Mouse (Mus musculus) MEL (cell line): Measurements from ENCODE around the gene Bmf. TPM values are rescaled to one million over a fixed set of nuclear protein-coding genes. Genes with fewer than 3 reads are reported as not detected.
A peak's percentile ranks its signal among the peaks of the same experiment; 100 is the strongest.

Source experiments
- DNase-seq: peaks from one replicate; pipeline ENCODE4 v3.0.0; 2011; ENCODE audit warnings: low read depth, low spot score
- H3K27ac ChIP-seq: 2 replicates; pipeline ENCODE4 v1.5.1; 2012; ENCODE audit warnings: low read depth, mild to moderate bottlenecking, control low read depth, low read length, moderate library complexity; ENCODE audit not compliant: control insufficient read depth
- H3K27me3 ChIP-seq, 2 experiments: fragments of 150-350 bp in 1 of 2; sonication (generic) in 1 of 2; 2 replicates each; pipeline ENCODE4 v1.6.1; 2012; ENCODE audit warnings: low read length in 2 of 2, mild to moderate bottlenecking in 2 of 2, improper control_type of control experiment in 1 of 2, moderate library complexity in 1 of 2; ENCODE audit not compliant: insufficient read depth in 2 of 2, control insufficient read depth in 1 of 2
- H3K36me3 ChIP-seq, 2 experiments: 2 replicates each; pipeline ENCODE4 v1.6.1; 2012 to 2014; ENCODE audit warnings: low read length in 2 of 2, improper control_type of control experiment in 1 of 2, inconsistent platforms in 1 of 2, mild to moderate bottlenecking in 1 of 2; ENCODE audit not compliant: insufficient read depth in 2 of 2, control insufficient read depth in 1 of 2
- H3K4me1 ChIP-seq, 2 experiments: fragments of 150-350 bp in 1 of 2; sonication (generic) in 1 of 2; 2 replicates each; pipeline ENCODE4 v1.6.1; 2012; ENCODE audit warnings: low read length in 2 of 2, improper control_type of control experiment in 1 of 2, mild to moderate bottlenecking in 1 of 2; ENCODE audit not compliant: insufficient read depth in 2 of 2, control insufficient read depth in 1 of 2
- H3K4me3 ChIP-seq, 2 experiments: fragments of 150-350 bp in 1 of 2; sonication (generic) in 1 of 2; 2 replicates each; pipeline ENCODE4 v1.5.1; 2012; ENCODE audit warnings: low read depth in 2 of 2, low read length in 2 of 2, mild to moderate bottlenecking in 2 of 2, moderate library complexity in 2 of 2, control low read depth in 1 of 2, improper control_type of control experiment in 1 of 2; ENCODE audit not compliant: control insufficient read depth in 1 of 2, insufficient read depth in 1 of 2
- H3K79me2 ChIP-seq: 2 replicates; pipeline ENCODE4 v1.6.1; 2012; ENCODE audit warnings: mild to moderate bottlenecking, low read length, moderate library complexity; ENCODE audit not compliant: control insufficient read depth, poor library complexity, insufficient read depth
- H3K9ac ChIP-seq: 2 replicates; pipeline ENCODE4 v1.6.1; 2012; ENCODE audit warnings: low read depth, mild to moderate bottlenecking, control low read depth, low read length, moderate library complexity; ENCODE audit not compliant: control insufficient read depth, poor library complexity, severe bottlenecking
- H3K9me3 ChIP-seq: fragments of 150-350 bp; sonication (generic); replicated peaks from 2 replicates; pipeline ENCODE4 v1.6.1; 2012; ENCODE audit warnings: mild to moderate bottlenecking, low read length, improper control_type of control experiment, moderate library complexity; ENCODE audit not compliant: insufficient read depth
- CTCF ChIP-seq, 3 experiments: IDR thresholded peaks in 2 of 3; conservative IDR thresholded peaks in 1 of 3; 2 replicates each; pipeline ENCODE4 v1.5.1; 2011 to 2012; ENCODE audit warnings: low read length in 3 of 3, low read depth in 2 of 3, mild to moderate bottlenecking in 2 of 3, improper control_type of control experiment in 1 of 3, inconsistent platforms in 1 of 3, mixed read lengths in 1 of 3, moderate library complexity in 1 of 3; ENCODE audit not compliant: control insufficient read depth in 1 of 3, insufficient read depth in 1 of 3, poor library complexity in 1 of 3, severe bottlenecking in 1 of 3
- ELF1 ChIP-seq: IDR thresholded peaks from 2 replicates; pipeline ENCODE4 v1.6.1; 2014; ENCODE audit warnings: low read depth, mild to moderate bottlenecking, inconsistent platforms, low read length, improper control_type of control experiment, moderate library complexity
- EP300 ChIP-seq, 2 experiments: IDR thresholded peaks; 2 replicates each; pipeline ENCODE4 v1.6.1; 2011; ENCODE audit warnings: improper control_type of control experiment in 2 of 2, low read length in 2 of 2, low read depth in 1 of 2, mild to moderate bottlenecking in 1 of 2
- ETS1 ChIP-seq: IDR thresholded peaks from 2 replicates; pipeline ENCODE4 v1.6.1; 2012; ENCODE audit warnings: low read depth, mild to moderate bottlenecking, inconsistent platforms, low read length, improper control_type of control experiment, moderate library complexity
- GATA1 ChIP-seq: IDR thresholded peaks from 2 replicates; pipeline ENCODE4 v1.6.1; 2011; ENCODE audit warnings: low read depth, low read length, improper control_type of control experiment
- HCFC1 ChIP-seq: IDR thresholded peaks from 2 replicates; pipeline ENCODE4 v1.6.1; 2012; ENCODE audit warnings: low read depth, mild to moderate bottlenecking, inconsistent platforms, low read length, improper control_type of control experiment, moderate library complexity
- JUND ChIP-seq: IDR thresholded peaks from 2 replicates; pipeline ENCODE4 v1.6.1; 2011; ENCODE audit warnings: low read depth, mild to moderate bottlenecking, improper control_type of control experiment, low read length
- MAFK ChIP-seq: IDR thresholded peaks from 2 replicates; pipeline ENCODE4 v1.6.1; 2011; ENCODE audit warnings: low read depth, mild to moderate bottlenecking, low read length, improper control_type of control experiment, borderline replicate concordance
- MAX ChIP-seq: IDR thresholded peaks from 2 replicates; pipeline ENCODE4 v1.6.1; 2011; ENCODE audit warnings: low read length, improper control_type of control experiment
- MAZ ChIP-seq: IDR thresholded peaks from 2 replicates; pipeline ENCODE4 v1.6.1; 2012; ENCODE audit warnings: low read depth, mild to moderate bottlenecking, inconsistent platforms, low read length, improper control_type of control experiment
- MEF2A ChIP-seq: IDR thresholded peaks from 2 replicates; pipeline ENCODE4 v1.6.1; 2014; ENCODE audit warnings: low read depth, mild to moderate bottlenecking, inconsistent platforms, low read length, improper control_type of control experiment; ENCODE audit not compliant: poor library complexity, insufficient replicate concordance, severe bottlenecking; ENCODE audit errors: extremely low read depth
- MXI1 ChIP-seq: IDR thresholded peaks from 2 replicates; pipeline ENCODE4 v1.6.1; 2011; ENCODE audit warnings: mild to moderate bottlenecking, low read depth, low read length, improper control_type of control experiment
- POLR2AphosphoS2 ChIP-seq: IDR thresholded peaks from 2 replicates; pipeline ENCODE4 v1.6.1; 2011; ENCODE audit warnings: low read length, improper control_type of control experiment
- POLR2AphosphoS5 ChIP-seq: IDR thresholded peaks from 2 replicates; pipeline ENCODE4 v1.6.1; 2012; ENCODE audit warnings: low read depth, borderline replicate concordance, mild to moderate bottlenecking, inconsistent platforms, low read length, moderate library complexity, mixed read lengths
- RAD21 ChIP-seq: IDR thresholded peaks from 2 replicates; pipeline ENCODE4 v1.6.1; 2011; ENCODE audit warnings: mild to moderate bottlenecking, low read depth, low read length, improper control_type of control experiment
- RCOR1 ChIP-seq: IDR thresholded peaks from 2 replicates; pipeline ENCODE4 v1.6.1; 2012; ENCODE audit warnings: low read depth, mild to moderate bottlenecking, inconsistent platforms, low read length, improper control_type of control experiment
- SIN3A ChIP-seq: IDR thresholded peaks from 2 replicates; pipeline ENCODE4 v1.6.1; 2012; ENCODE audit warnings: low read length, improper control_type of control experiment, inconsistent platforms
- SMC3 ChIP-seq: IDR thresholded peaks from 2 replicates; pipeline ENCODE4 v1.6.1; 2011; ENCODE audit warnings: low read depth, low read length, improper control_type of control experiment
- TAL1 ChIP-seq: IDR thresholded peaks from 2 replicates; pipeline ENCODE4 v1.6.1; 2012; ENCODE audit warnings: mild to moderate bottlenecking, inconsistent platforms, low read length, moderate library complexity, mixed read lengths
- TBP ChIP-seq: IDR thresholded peaks from 2 replicates; pipeline ENCODE4 v1.8.0; 2011; ENCODE audit warnings: low read depth, low read length, improper control_type of control experiment
- TCF12 ChIP-seq: IDR thresholded peaks from 2 replicates; pipeline ENCODE4 v1.6.1; 2014; ENCODE audit warnings: low read depth, mild to moderate bottlenecking, inconsistent platforms, low read length, improper control_type of control experiment, moderate library complexity
- ZC3H11A ChIP-seq: IDR thresholded peaks from 2 replicates; pipeline ENCODE4 v1.6.1; 2012; ENCODE audit warnings: low read depth, mild to moderate bottlenecking, inconsistent platforms, low read length, improper control_type of control experiment
- polyA plus RNA-seq, 2 experiments: library from polyadenylated mRNA; stranded (reverse) in 1 of 2; unstranded in 1 of 2; fragments of >175 nt in 1 of 2; fragments of >200 nt in 1 of 2; gene quantifications; 2 replicates each; pipeline versions ENCODE4 v1.2.1 to v1.2.4; 2012; ENCODE audit warnings: low replicate concordance in 2 of 2, low read depth in 1 of 2; ENCODE audit not compliant: insufficient read length in 2 of 2, insufficient read depth in 1 of 2, missing spikeins in 1 of 2
- total RNA-seq: library from RNA; depleted of rRNA; stranded (reverse); fragments of 300-350 nt; gene quantifications from 2 replicates; pipeline ENCODE4 v1.2.3, GENCODE M21; 2012

The Bmf gene
- total and polyA plus RNA-seq, 3 experiments: 0.39 to 0.50 TPM; not detected in 1

DNA sequence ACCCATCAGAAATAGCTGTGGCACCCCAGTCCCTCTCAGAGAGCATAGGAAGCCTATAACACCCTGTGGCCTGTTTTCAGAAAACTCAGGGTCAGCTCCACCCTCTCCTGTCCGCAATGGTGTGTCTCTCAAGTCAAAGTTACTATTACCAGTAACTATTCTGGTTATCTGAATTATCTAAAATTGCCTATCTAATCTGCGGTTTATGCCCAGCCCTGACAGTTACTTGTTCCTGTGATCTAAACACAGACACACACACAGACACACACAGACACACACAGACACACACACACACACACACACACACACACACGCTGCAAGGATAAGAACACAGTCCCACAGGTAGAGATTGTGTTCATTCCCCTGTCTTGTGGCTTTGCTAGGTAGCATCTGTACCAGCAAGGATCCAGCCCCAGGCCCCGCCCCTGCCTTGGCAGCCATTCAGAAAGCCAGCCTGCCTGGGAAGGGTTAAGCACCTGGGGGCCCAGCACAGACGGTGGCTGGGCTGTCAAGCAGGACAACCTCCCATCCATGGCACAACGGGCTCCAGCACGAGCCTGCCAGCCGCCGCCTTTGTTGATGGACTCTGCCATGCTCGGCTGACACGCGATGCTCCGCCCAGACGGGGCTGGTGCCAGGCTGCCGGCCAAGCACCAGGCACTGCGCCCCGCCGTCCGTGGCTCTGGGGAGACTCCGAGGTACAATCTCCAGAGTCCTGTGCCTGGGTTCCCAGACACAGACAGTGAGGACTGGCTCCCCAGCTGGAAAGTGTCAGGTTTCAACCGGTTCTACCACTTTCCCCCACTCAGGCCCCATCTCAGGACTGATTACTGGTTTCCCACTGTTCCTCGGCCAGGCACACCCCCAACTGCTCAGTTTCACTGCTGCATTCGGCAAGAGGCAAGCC is 5.3 kb downstream of the Bmf start:
- H3K36me3 ChIP-seq: peaks cover 0 to 20% of the 10 kb centered on the region in 2 experiments; a peak in 2 of 4 replicates
- H3K4me1 ChIP-seq: peaks cover 23 to 50% of the 10 kb centered on the region in 2 experiments
- no peak for TF ChIP-seq TAL1
- TF ChIP-seq RCOR1: peak; percentile 13; the same call in 1 of the 2 replicates
- TF ChIP-seq JUND: no peak
- TF ChIP-seq GATA1: peak; percentile 73
- no peak for TF ChIP-seq ELF1
- 0 out of 2 replicates have a peak, but pooled peaks have one; percentile 11 for TF ChIP-seq TCF12
- TF ChIP-seq MAZ: peak; percentile 47; the same call in 1 of the 2 replicates
- TF ChIP-seq ZC3H11A: no peak
- TF ChIP-seq CTCF (IDR thresholded peaks at IDR 0.05 in 2 of 3, conservative IDR thresholded peaks at IDR 0.05 in 1 of 3; ENCODE audit: control insufficient read depth in 1 of 3, insufficient read depth in 1 of 3, low read depth in 2 of 3, low read length in 3 of 3, poor library complexity in 1 of 3, severe bottlenecking in 1 of 3): no peak
- TF ChIP-seq MXI1: peak; percentile 66; the same call in 1 of the 2 replicates
- TF ChIP-seq EP300 (IDR thresholded peaks at IDR 0.05; ENCODE audit: low read depth in 1 of 2, low read length in 2 of 2): peak; percentile 23 to 62; a peak in 3 of 4 replicates
- TF ChIP-seq MAX: peak; percentile 35; the same call in 1 of the 2 replicates
- TF ChIP-seq ETS1: peak; percentile 66
- TF ChIP-seq SIN3A: peak; percentile 64
- H3K9ac ChIP-seq: peak overlapping the region; percentile 4; the same call in 1 of the 2 replicates
- peak overlapping the region; percentile 40 to 75 for H3K4me3 ChIP-seq
- H3K27me3 ChIP-seq: no peaks in the 10 kb centered on the region
- H3K27ac ChIP-seq: no peak overlapping the region
- peak; percentile 69 for DNase-seq
- no peaks in the 10 kb centered on the region; the same call in 1 of the 2 replicates for H3K79me2 ChIP-seq
- no peaks in the 10 kb centered on the region for H3K9me3 ChIP-seq

DNA sequence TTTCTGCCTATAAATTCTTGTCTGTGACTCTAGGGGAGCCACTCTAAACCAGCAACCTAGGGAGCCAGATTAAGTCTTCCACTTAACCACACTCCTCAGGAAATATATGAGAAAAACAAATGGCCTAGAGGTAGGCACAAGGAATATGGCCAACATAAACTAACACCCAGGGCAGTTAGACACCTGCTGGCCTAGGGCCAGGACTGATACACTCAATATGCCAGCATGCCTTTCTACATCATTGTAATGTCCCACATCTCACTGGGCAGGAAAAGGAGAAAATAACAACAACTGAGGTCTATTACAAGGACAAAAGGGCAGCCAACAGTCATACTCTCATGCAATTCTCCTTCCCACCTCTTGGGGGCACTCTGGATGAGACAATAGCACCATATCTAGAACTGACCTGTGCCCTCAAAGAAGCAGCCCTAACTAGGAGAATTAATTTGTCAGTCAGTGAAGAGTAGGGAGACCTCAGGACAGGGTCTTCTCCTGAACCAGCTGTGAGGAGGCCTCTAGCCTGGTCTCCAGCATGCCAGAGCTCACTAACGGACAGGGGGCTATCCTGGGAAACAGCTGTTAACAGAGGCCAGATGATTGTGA is 6.4 kb downstream of the Bmf start:
- Histone ChIP-seq H3K4me1 (peaks cover 23 to 46% of the 10 kb centered on the region in 2 experiments), H3K9me3 (no peaks in the 10 kb centered on the region), H3K9ac (no peak overlapping the region), H3K36me3 (peaks cover 0 to 20% of the 10 kb centered on the region in 2 experiments; a peak in 2 of 4 replicates), H3K4me3 (no peak overlapping the region), H3K79me2 (no peaks in the 10 kb centered on the region; the same call in 1 of the 2 replicates), H3K27ac (no peak overlapping the region), H3K27me3 (no peaks in the 10 kb centered on the region)
- TF ChIP-seq MEF2A: no peak
- no peak for TF ChIP-seq GATA1
- no peak for TF ChIP-seq TCF12
- TF ChIP-seq CTCF (IDR thresholded peaks at IDR 0.05 in 2 of 3, conservative IDR thresholded peaks at IDR 0.05 in 1 of 3; ENCODE audit: control insufficient read depth in 1 of 3, insufficient read depth in 1 of 3, low read depth in 2 of 3, low read length in 3 of 3, poor library complexity in 1 of 3, severe bottlenecking in 1 of 3): peak; percentile 54 to 92 (median 70)
- TF ChIP-seq TBP: no peak
- peak; percentile 61 for TF ChIP-seq SMC3
- TF ChIP-seq MAFK: no peak
- TF ChIP-seq ZC3H11A: peak; percentile 41
- no peak for TF ChIP-seq JUND
- no peak for TF ChIP-seq SIN3A
- TF ChIP-seq POLR2AphosphoS5: no peak
- no peak for TF ChIP-seq POLR2AphosphoS2
- no peak for TF ChIP-seq HCFC1
- TF ChIP-seq RAD21: peak; percentile 62
- peak; percentile 66 for DNase-seq
